In the genomic region with DNA sequence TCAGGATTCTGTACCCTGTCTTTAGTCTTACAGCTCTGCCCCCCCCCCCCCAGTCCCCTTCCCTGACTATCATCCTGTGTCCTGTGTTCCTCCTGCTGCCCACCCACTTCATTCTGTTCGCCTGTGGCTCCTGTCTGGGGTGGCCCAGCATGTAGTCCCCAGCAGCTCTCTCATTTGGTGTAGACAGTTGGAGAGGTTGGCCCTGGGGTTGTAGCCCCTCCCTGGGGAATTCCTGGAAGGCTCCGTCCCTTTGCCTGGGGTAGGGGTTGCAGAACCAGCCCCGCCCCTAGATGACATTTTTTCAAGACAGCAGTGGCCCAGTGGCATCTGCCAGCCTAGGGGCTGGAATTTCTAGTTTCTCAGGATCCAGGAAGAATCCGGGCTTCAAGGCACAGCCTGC, we compare ENCODE assay signal across 9 mouse cellular contexts. TPM values are rescaled to one million over a fixed set of nuclear protein-coding genes. Genes with fewer than 3 reads are reported as not detected.
DNase-seq lines count a peak whose midpoint lies in the region; ATAC-seq and TF ChIP-seq lines count a peak whose summit lies in the region.
"Had no signal": no experiment of that assay in that cellular context is flagged by ENCODE, and none has a peak within 500 bp of the region (broad histone marks: within the 10 kb centered on the region; RNA-seq: fewer than 3 reads in every experiment).

No protein-coding gene starts in this region.

- H3K4me3 ChIP-seq in kidney, embryonic 14.5 days (ENCODE audit: low read length): peak overlapping the region; percentile 82
- H3K4me3 ChIP-seq in bone marrow macrophage, adult 2 months (ENCODE audit: insufficient read depth, low read length): peak overlapping the region; percentile 76
- H3K4me3 ChIP-seq in hindbrain, postnatal 0 days (ENCODE audit: low read length): peak overlapping the region; percentile 73
- peak overlapping the region; percentile 75 for H3K4me3 ChIP-seq in midbrain, embryonic 16.5 days (ENCODE audit: low read depth, low read length)

- TF ChIP-seq CTCF in bone marrow macrophage, adult 2 months (IDR thresholded peaks at IDR 0.05; ENCODE audit: low read depth, low read length): no peak
- no peak for TF ChIP-seq CTCF in hindbrain, postnatal 0 days (IDR thresholded peaks at IDR 0.05; ENCODE audit: low read depth)

- 40% methylated on average over 4 of the region's 4 CpGs for WGBS in kidney, embryonic 14.5 days
- 29% methylated on average over 4 of the region's 4 CpGs for WGBS in hindbrain, postnatal 0 days
- WGBS in midbrain, embryonic 16.5 days: 31% methylated on average over 4 of the region's 4 CpGs

- peaks cover 2% of the 10 kb centered on the region; the same call in 1 of the 2 replicates for H3K36me3 ChIP-seq in kidney, embryonic 14.5 days (ENCODE audit: control insufficient read depth, insufficient read depth, low read length)
- H3K36me3 ChIP-seq in hindbrain, postnatal 0 days (ENCODE audit: insufficient read depth, low read length): no peaks in the 10 kb centered on the region
- no peaks in the 10 kb centered on the region; the same call in 1 of the 2 replicates for H3K36me3 ChIP-seq in midbrain, embryonic 16.5 days (ENCODE audit: control insufficient read depth, insufficient read depth, low read length)

- H3K27me3 ChIP-seq in kidney, embryonic 14.5 days (ENCODE audit: control insufficient read depth, insufficient read depth, low read length): peaks cover under 1% of the 10 kb centered on the region; the same call in 1 of the 2 replicates
- H3K27me3 ChIP-seq in hindbrain, postnatal 0 days (ENCODE audit: insufficient read depth, low read length): no peaks in the 10 kb centered on the region
- H3K27me3 ChIP-seq in midbrain, embryonic 16.5 days (ENCODE audit: control insufficient read depth, insufficient read depth, low read depth, low read length): no peaks in the 10 kb centered on the region

- peaks cover 21% of the 10 kb centered on the region; the same call in 1 of the 2 replicates for H3K4me1 ChIP-seq in kidney, embryonic 14.5 days (ENCODE audit: control insufficient read depth, insufficient read depth, low read length)
- peaks cover 40% of the 10 kb centered on the region for H3K4me1 ChIP-seq in bone marrow macrophage, adult 2 months (ENCODE audit: control insufficient read depth, insufficient read depth, low read length)
- peaks cover 10% of the 10 kb centered on the region; the same call in 1 of the 2 replicates for H3K4me1 ChIP-seq in hindbrain, postnatal 0 days (ENCODE audit: insufficient read depth, low read length)
- peaks cover 11% of the 10 kb centered on the region for H3K4me1 ChIP-seq in midbrain, embryonic 16.5 days (ENCODE audit: control insufficient read depth, insufficient read depth, low read length)

- peak overlapping the region; percentile 76 for H3K9ac ChIP-seq in kidney, embryonic 14.5 days (ENCODE audit: low read depth, low read length)
- peak overlapping the region; percentile 71 for H3K9ac ChIP-seq in hindbrain, postnatal 0 days (replicated peaks; ENCODE audit: low read length)
- peak overlapping the region; percentile 89 for H3K9ac ChIP-seq in midbrain, embryonic 16.5 days (ENCODE audit: low read depth, low read length)

- no peak for TF ChIP-seq POLR2A in bone marrow macrophage, adult 2 months (IDR thresholded peaks at IDR 0.05; ENCODE audit: borderline replicate concordance, low read depth, low read length)

- peak overlapping the region; percentile 99 for H3K4me2 ChIP-seq in kidney, embryonic 14.5 days (replicated peaks; ENCODE audit: low read depth, low read length)
- H3K4me2 ChIP-seq in hindbrain, postnatal 0 days (ENCODE audit: low read depth, low read length): peak overlapping the region; percentile 91
- peak overlapping the region; percentile 84 for H3K4me2 ChIP-seq in midbrain, embryonic 16.5 days (ENCODE audit: low read length)

- no peak for ATAC-seq in kidney, embryonic 14.5 days (ENCODE audit: low FRiP score, low TSS enrichment)
- ATAC-seq in hindbrain, postnatal 0 days: no peak
- ATAC-seq in midbrain, embryonic 16.5 days: no peak
- ATAC-seq in inflammation-experienced regulatory T-cells, adult 6 months: no peak

- DNase-seq in kidney, adult 18-20 months: no peak
- no peak for DNase-seq in hindbrain, postnatal 0 days (ENCODE audit: low spot score)
- no peak for DNase-seq in MN1 (ENCODE audit: low spot score)
- DNase-seq in layer of hippocampus, adult 8-10 months (ENCODE audit: low spot score in 2 of 2): no peak
- DNase-seq: layer of hippocampus, adult 9-11 months had no signal

- H3K27ac ChIP-seq in kidney, embryonic 14.5 days (ENCODE audit: low read depth, low read length): no peak overlapping the region
- H3K27ac ChIP-seq in bone marrow macrophage, adult 2 months (ENCODE audit: insufficient read depth, low read depth, low read length): peak overlapping the region; percentile 99
- 0 out of 2 replicates have a peak overlapping the region, but pooled peaks have one; percentile 32 for H3K27ac ChIP-seq in hindbrain, postnatal 0 days
- no peak overlapping the region for H3K27ac ChIP-seq in midbrain, embryonic 16.5 days (ENCODE audit: low read length)

- no peaks in the 10 kb centered on the region for H3K9me3 ChIP-seq in kidney, embryonic 14.5 days (ENCODE audit: control insufficient read depth, low read length)
- H3K9me3 ChIP-seq in hindbrain, postnatal 0 days (ENCODE audit: low read length): no peaks in the 10 kb centered on the region
- H3K9me3 ChIP-seq in midbrain, embryonic 16.5 days (replicated peaks; ENCODE audit: control insufficient read depth, low read length, poor library complexity, severe bottlenecking): no peaks in the 10 kb centered on the region

RNA-seq across cellular contexts. Expression of a gene that starts 0.9 kb away (rescaled TPM):
- 4.1 and 4.6 TPM in 2 replicates for polyA plus RNA-seq in kidney, embryonic 14.5 days (2014; fragmentation: Nextera tagmentation; extraction: Ambion mirVana)
- 80.9 and 86.2 TPM in 2 replicates for polyA plus RNA-seq in bone marrow macrophage, adult 2 months (2012; ENCODE audit: insufficient read depth, insufficient read length, missing spikeins)
- total RNA-seq in hindbrain, postnatal 0 days (2014; rRNA removed): 34.4 and 38.1 TPM in 2 replicates
- polyA plus RNA-seq in hindbrain, postnatal 0 days (2015; fragmentation: Nextera tagmentation; extraction: Ambion mirVana): 13.6 TPM in 2 replicates
- 17.2 and 18.1 TPM in 2 replicates for polyA plus RNA-seq in midbrain, embryonic 16.5 days (2015; fragmentation: Nextera tagmentation; extraction: Ambion mirVana)
- total RNA-seq in layer of hippocampus, adult 8-10 months (2022): 10 to 100 TPM; 40.7 to 46.7 (median 43.6) TPM
- 1 to 10 TPM; 1.6 to 2.1 (median 1.9) TPM for polyA plus RNA-seq in inflammation-experienced regulatory T-cells, adult 6 months (2017; shearing (Covaris generic))

RNA-seq across cellular contexts. Expression of a gene that starts 7.4 kb away (rescaled TPM):
- polyA plus RNA-seq in kidney, embryonic 14.5 days (2014; fragmentation: Nextera tagmentation; extraction: Ambion mirVana): 0.14 and 0.30 TPM in 2 replicates
- not detected in 2 replicates for polyA plus RNA-seq in bone marrow macrophage, adult 2 months (2012; ENCODE audit: insufficient read depth, insufficient read length, missing spikeins)
- not detected in 2 replicates for total RNA-seq in hindbrain, postnatal 0 days (2014; rRNA removed)
- polyA plus RNA-seq in hindbrain, postnatal 0 days (2015; fragmentation: Nextera tagmentation; extraction: Ambion mirVana): 0.25 and 0.99 TPM in 2 replicates
- polyA plus RNA-seq in midbrain, embryonic 16.5 days (2015; fragmentation: Nextera tagmentation; extraction: Ambion mirVana): 0.63 and 0.80 TPM in 2 replicates
- 1 to 10 TPM; 1.0 to 3.2 (median 1.4) TPM for total RNA-seq in layer of hippocampus, adult 8-10 months (2022)
- 1 to 10 TPM in 1 of 3 experiments, under 1 TPM in 2; 0.26 to 1.7 (median 0.96) TPM for polyA plus RNA-seq in inflammation-experienced regulatory T-cells, adult 6 months (2017; shearing (Covaris generic))

RNA-seq across cellular contexts. Expression of a gene that starts 7.9 kb away (rescaled TPM):
- 115 and 119 TPM in 2 replicates for polyA plus RNA-seq in kidney, embryonic 14.5 days (2014; fragmentation: Nextera tagmentation; extraction: Ambion mirVana)
- 52.2 and 53.3 TPM in 2 replicates for polyA plus RNA-seq in bone marrow macrophage, adult 2 months (2012; ENCODE audit: insufficient read depth, insufficient read length, missing spikeins)
- total RNA-seq in hindbrain, postnatal 0 days (2014; rRNA removed): 20.8 and 28.5 TPM in 2 replicates
- polyA plus RNA-seq in hindbrain, postnatal 0 days (2015; fragmentation: Nextera tagmentation; extraction: Ambion mirVana): 36.8 and 41.1 TPM in 2 replicates
- 24.9 and 25.0 TPM in 2 replicates for polyA plus RNA-seq in midbrain, embryonic 16.5 days (2015; fragmentation: Nextera tagmentation; extraction: Ambion mirVana)
- 10 to 100 TPM; 32.5 to 37.1 (median 32.9) TPM for total RNA-seq in layer of hippocampus, adult 8-10 months (2022)
- 10 to 100 TPM; 17.1 to 20.4 (median 17.8) TPM for polyA plus RNA-seq in inflammation-experienced regulatory T-cells, adult 6 months (2017; shearing (Covaris generic))

RNA-seq across cellular contexts. Expression of a gene that starts 15.1 kb away (rescaled TPM):
- polyA plus RNA-seq in kidney, embryonic 14.5 days (2014; fragmentation: Nextera tagmentation; extraction: Ambion mirVana): 0.05 and 0.07 TPM in 2 replicates
- not detected in 2 replicates for polyA plus RNA-seq in bone marrow macrophage, adult 2 months (2012; ENCODE audit: insufficient read depth, insufficient read length, missing spikeins)
- 0.16 TPM in 1 of 2 replicates, not detected in the other for total RNA-seq in hindbrain, postnatal 0 days (2014; rRNA removed)
- polyA plus RNA-seq in hindbrain, postnatal 0 days (2015; fragmentation: Nextera tagmentation; extraction: Ambion mirVana): not detected in 2 replicates
- not detected in 2 replicates for polyA plus RNA-seq in midbrain, embryonic 16.5 days (2015; fragmentation: Nextera tagmentation; extraction: Ambion mirVana)
- 1 to 10 TPM; 1.3 to 2.2 (median 1.7) TPM for total RNA-seq in layer of hippocampus, adult 8-10 months (2022)
- polyA plus RNA-seq in inflammation-experienced regulatory T-cells, adult 6 months (2017; shearing (Covaris generic)): under 1 TPM in 1 of 3 experiments, not detected in 2; 0.12 TPM

RNA-seq across cellular contexts. Expression of a gene that starts 20.1 kb away (rescaled TPM):
- 101 and 108 TPM in 2 replicates for polyA plus RNA-seq in kidney, embryonic 14.5 days (2014; fragmentation: Nextera tagmentation; extraction: Ambion mirVana)
- polyA plus RNA-seq in bone marrow macrophage, adult 2 months (2012; ENCODE audit: insufficient read depth, insufficient read length, missing spikeins): 32.6 and 35.0 TPM in 2 replicates
- 106 and 118 TPM in 2 replicates for total RNA-seq in hindbrain, postnatal 0 days (2014; rRNA removed)
- 131 and 134 TPM in 2 replicates for polyA plus RNA-seq in hindbrain, postnatal 0 days (2015; fragmentation: Nextera tagmentation; extraction: Ambion mirVana)
- 145 and 146 TPM in 2 replicates for polyA plus RNA-seq in midbrain, embryonic 16.5 days (2015; fragmentation: Nextera tagmentation; extraction: Ambion mirVana)
- total RNA-seq in layer of hippocampus, adult 8-10 months (2022): 10 to 100 TPM; 64.6 to 72.1 (median 67.2) TPM
- 10 to 100 TPM; 10.7 to 27.1 (median 13.4) TPM for polyA plus RNA-seq in inflammation-experienced regulatory T-cells, adult 6 months (2017; shearing (Covaris generic))

Comparison
In these comparisons a context has a peak if more than half of its experiments do, and no peak if none do; other contexts are left out.
1. H3K27ac ChIP-seq: peak in bone marrow macrophage, adult 2 months (single experiment) and hindbrain, postnatal 0 days (single experiment); none in kidney, embryonic 14.5 days (single experiment) and midbrain, embryonic 16.5 days (single experiment).
2. Peak in every context shown above with its lines, with median percentiles within 50 percentile points of each other: H3K4me2 ChIP-seq, H3K4me3 ChIP-seq and H3K9ac ChIP-seq.